Mouse (Mus musculus) lung, postnatal 36 days (tissue): ENCODE measurements at regions not wholly inside any gene's neighbourhood (a gene's known extent, or its start where the extent isn't known, plus 50 kb on each side); places are given as distances from the start of the nearest gene placed in this dataset.

ENCODE experiments used
- DNase-seq: peaks from one replicate; pipeline ENCODE4 v3.0.0; 2022; ENCODE audit warnings: mixed read lengths

DNA sequence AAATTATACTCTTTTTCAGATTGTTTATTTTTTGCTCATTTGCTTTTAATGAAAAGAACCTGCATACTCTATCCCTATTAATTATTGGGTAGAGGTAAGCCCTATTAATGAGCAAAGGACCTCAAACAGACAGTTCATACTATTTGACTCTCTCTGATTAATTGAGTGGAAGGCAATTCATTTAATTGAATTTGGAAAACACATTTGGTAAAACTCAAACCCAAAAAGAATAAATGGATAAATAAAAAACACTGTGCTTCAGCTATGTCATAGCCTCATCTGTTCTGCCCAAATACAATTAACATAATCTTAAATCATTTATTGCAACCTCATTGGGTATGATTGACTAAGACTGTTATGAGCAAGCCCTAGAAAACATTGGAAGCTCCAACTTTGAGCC, 874.8 kb downstream of the Adgrl2 start:
- no peak for DNase-seq

DNA sequence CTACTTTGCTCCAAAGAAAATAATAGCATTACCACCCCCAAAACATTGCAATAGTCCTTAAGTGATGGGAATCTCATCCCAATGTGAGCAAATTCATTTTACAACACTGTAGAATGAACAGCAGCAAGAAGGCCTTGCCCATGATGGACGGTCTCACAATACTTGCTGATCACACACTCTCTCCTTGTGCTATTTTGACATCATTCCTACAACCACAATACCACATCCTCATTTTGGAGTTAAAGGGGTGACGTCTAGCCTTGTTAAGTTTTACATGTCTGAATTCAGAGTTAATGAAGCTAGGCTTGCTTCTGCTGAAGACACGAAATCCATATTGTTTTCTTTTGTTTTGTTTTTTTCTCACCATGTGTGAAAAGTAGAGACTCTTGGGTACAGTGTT, 878.2 kb downstream of the Adgrl2 start:
- DNase-seq: no peak

DNA sequence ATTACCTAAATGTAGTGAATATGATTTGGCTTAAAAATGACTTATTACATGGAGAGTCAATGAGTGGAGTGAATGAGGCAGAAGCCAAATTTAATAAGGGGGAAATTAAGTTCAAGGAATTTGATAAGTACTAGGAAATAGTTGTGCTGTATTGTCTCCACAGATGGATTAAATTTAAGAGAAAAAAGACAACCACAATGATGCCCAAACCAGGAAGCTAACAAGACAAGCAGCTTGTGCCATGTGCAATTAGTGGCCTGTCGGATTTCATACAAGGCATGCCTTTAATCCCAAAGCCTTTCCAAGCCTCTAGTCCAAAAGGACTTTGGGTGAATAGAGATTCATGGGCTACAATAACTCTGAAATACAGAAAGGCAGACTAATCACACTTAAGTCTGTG, 883.3 kb downstream of the Adgrl2 start:
- no peak for DNase-seq

DNA sequence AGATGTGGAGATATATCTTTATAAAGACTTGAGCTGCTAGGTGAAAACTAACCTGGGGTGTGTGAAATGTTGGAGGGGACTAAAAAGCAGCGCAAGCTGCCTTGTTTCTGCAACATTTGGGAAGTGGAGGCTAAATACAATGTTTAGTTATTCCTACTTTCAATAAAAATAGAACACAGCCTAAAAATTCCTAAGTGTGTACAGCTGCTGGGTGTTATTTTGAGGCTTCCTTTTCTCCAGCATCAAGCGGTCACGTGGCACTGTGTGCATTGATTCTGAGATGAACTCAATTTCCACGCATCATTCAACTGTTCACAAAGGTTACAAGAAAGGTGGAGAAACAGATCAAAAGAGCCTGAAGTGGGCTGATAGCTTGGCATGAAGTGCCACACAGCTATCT, 896.4 kb downstream of the Adgrl2 start:
- DNase-seq: no peak

DNA sequence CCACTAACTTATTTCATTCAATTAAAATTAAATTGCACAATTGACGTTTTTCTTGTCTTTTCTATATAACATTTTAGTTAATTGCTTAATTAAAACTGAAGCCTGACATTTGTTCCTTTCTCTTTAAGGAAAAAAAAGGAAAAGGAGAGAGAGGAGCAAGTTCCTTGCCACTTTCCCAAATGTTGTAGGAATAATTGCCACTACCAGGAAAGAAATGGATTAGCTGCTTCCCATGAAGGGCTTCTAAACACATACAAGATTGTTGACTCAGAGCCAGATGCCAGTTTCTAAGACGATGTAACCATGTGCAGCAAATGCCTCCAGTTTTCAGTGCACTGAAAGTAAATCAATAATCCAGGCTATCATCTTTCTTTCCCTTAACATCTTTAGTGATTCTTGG, 914.5 kb downstream of the Adgrl2 start:
- no peak for DNase-seq

DNA sequence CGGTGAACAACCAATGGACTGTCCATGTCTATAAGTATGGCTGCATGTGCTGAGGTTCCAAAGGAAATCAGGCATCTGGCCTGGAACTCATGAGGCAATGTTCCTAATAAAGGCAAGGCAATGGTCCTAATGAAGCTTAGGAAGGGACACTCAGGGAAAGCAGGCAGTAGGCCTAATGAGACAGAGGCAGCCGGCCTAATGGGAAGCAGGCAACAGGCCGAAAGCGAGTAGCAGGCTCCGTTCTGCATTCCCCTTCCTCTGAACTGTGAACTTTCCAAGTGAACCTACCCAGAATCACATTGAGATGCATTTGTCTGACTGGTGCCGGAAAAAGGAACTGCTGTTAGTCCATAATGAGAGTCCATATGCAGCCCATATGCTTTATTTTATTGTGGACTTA, 923.7 kb downstream of the Adgrl2 start:
- DNase-seq: no peak

DNA sequence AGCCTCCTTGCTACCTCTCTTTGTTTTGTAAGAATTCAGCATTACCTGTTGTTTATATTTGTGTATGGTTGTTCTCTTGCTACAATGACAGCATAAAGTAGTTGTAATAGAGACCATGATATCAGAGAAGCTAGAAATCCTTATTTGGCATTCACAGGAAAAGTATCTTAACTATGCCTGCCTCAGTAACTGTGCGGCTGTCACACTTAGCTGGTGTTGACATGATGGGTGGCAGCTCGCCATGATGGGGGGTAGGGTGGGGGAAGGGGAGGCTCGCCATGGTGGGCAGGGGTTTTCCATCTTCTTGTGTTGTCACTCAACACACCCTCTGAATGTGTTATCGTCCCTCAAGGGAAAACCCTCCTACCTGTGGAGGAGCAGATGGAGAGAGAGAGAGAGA, 934.3 kb downstream of the Adgrl2 start:
- no peak for DNase-seq

DNA sequence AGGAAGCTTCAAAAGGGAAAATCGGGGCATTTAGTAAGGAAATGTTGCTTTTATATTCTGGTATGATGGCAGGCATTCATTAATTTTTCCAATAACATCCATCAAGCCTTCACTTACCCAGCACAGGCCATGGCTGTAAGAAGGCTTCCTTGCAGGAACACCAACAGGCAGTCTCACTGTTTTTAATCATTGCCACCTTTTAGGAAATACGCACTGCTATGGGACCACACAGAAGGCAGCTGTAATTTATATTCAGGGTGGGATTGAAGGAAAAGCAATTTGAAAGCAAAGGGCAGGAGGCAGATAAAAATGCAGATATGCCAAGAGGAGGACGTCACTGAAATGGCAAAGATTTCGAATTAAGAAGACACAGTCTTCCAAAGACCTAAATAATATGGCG, 937.8 kb downstream of the Adgrl2 start:
- DNase-seq: no peak

DNA sequence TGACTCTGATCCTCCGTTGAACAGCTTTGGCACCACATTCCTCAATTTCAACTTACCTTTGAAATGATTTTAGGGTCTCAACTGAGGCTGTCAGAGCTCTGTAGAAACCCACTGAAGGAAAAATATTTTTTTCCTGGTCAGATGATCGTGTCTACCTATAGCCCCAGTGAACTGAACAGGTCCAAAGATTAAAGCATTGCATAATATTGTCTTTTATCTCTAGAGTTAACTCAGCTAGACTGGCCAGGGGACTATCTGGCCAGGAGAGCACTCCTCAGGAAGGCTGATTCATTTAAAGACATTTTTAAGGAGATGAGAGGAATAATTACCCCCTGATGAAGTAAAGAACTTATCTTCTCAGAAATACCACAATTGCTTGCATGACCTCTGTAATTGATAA, 942.1 kb downstream of the Adgrl2 start:
- no peak for DNase-seq

DNA sequence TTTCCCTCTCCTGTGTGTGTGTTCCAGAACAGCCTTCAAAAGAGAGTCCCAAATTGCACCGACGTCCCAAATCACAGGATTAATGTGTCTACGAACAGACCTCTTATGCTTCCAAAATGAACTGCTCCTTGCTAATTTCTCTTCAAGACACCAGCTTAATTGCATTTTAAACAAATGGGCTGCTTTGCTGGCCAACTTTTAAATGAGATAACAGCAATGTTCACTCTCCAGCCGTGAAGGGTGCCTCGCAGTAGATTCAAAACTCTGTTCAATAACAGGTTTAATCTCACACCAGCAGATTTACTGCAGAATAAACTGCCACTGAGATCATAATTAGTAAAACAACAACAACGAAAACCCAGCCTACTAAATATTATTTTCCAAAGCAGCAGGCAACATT, 957.8 kb downstream of the Adgrl2 start:
- DNase-seq: no peak

DNA sequence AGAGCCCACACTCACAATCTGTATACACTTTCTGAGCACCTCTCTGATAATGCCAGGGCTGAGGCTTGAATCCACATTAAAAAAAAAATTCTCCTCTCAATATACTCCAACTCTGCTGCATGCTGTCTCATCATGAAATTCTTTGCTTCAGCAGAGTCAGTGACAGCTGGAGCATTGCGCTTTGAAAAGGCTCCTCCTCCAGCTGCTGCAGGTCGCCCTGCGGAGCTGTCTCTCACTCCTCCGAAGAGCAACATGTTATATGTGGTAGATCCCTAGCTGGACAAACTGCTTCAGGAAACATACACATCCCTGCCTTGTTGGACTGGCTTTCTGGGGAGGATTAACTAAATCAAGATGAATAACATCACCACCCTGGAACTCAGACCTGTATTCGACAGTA, 984.5 kb downstream of the Adgrl2 start:
- no peak for DNase-seq

DNA sequence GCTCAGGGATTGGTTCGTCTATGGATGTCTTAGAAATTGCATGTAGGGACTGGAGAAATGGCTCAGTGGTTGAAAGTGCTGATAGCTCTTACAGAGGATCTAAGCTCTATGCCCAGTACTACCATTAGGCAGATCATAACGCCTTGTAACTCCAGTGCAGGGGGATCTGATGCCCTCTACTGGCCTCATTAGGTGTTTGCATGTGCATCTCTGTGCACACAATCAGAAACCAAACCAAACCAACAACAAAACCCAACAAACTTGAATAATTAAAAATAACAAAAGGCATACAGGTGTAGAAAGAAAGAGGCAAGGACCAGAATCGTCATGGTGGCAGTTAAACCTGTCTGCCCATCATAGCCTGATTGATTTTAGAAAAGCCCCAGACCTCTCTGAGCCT, 986.3 kb downstream of the Adgrl2 start:
- peak; percentile 13 for DNase-seq

DNA sequence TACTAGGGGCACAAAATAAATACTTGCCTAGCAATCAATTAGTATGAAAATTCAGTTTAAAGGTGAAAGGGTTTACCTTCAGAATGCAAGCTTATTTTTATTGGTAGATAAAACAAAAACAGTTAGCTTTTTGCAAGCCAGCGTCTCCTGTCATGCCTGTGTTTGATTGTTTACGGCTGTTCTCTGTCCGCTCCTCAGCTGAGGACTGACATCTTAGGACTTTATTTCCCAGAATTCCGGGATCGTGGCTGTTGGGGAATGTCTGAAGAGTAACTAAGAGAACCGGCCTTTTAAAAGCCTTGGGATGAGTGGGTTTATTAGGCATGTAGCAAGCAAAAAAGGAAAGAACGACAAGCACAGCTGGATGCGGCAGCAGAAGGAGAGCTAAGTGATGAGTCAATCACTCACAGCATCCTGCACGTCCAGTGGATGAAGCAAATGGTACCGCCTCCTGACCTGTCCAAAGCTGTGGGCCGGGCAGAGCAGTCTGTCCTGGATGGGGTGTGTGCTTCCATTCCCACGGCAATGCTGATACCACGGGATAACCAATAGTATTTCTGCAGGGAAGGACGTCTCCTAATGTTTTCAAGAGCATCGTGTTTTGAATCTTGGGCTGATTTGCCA, 990.9 kb downstream of the Adgrl2 start:
- DNase-seq: peak; percentile 4

DNA sequence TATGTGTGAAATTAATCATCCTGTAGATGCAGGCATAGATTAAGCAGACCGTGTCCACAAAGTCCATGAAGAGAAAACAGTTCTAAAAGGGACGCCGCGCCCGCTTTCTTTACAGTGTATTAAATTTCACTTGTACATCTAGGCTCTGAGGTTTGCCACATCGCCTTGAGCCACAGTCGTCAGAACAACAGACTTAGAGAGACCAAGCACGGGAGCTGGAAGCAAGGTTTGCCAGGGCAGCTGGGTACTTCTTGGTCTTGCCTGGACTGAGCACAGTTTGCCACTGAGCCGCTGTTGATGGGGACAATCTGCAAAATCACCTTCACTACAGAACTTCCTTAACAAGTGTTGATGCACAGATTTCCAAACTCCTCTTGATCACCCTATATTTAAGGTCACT, 998.6 kb downstream of the Adgrl2 start:
- DNase-seq: no peak

DNA sequence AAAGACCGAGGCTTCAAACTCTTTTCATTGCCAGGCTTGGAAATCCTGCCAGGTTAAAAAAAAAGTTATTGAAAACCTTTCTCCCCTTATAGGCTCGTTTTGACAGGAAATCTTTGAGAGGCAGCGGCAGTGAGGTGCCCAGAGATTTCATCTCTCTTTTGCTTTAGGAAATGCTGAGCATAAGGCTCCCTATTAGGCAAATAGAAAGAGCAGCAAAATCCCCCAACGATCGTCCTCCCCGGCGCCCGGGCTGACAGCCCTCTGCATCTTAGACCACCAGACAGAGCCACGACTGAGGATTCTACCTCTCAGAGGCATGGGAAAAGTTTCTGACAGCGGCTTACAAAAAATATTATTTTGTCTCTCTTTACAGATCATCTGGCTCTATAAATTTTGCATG, 999.5 kb downstream of the Adgrl2 start:
- DNase-seq: no peak

DNA sequence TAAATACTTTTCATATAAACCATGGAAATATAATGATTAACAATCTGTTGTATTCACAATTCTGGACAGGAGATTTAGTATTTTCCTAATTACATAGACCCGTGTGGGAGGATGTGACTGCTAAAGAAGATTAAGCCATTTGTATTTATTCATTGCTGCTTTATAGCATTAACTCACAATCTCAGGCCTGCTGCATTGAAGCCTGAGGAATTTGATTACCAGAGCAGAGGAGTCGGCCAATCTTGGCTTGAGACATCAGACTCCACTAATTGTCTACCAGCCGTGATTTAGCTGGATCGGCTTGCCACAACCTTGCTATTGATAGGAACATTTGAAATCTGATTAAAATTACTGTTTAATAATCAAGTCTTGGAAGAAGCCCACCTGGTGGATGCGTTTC, 1007.5 kb downstream of the Adgrl2 start:
- DNase-seq: no peak

DNA sequence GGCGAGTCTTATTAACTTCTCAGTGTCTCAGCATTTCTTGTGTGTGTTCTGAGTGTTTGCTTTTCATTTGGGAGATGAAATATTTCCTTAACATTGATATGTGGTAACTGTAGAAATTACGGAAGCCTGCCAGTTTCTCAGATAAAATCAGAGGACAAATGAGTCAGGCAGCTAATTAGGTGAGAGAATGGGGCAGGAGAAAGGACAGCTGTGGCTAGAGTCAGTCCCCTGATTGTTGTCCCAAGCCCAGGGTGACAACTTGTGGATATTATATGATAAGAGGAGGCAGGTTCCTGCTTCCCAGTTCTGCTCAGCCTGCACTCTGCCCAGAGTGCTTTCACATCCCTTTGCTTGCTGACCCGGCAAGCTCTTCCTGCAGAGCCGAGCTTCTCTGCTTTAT, 1008.7 kb downstream of the Adgrl2 start:
- DNase-seq: no peak

DNA sequence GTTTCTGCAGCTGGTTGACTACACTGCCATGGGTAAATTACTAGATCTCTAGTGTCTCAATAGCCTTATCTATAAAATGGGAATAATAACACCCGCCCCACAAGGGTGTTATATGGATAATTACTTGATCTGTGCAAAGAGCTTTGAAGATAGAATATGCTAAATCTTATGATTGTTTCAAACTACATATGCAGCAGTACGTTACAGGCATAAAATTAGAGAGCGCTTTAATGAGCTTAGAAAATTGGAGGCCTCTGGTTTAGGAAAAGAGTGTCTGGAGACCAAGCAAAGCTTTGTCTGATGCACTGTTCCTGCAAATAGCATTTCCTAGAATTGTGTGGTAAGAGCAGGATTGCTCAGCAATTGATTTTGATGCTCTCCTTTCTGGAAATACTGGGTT, 1013.8 kb downstream of the Adgrl2 start:
- no peak for DNase-seq

DNA sequence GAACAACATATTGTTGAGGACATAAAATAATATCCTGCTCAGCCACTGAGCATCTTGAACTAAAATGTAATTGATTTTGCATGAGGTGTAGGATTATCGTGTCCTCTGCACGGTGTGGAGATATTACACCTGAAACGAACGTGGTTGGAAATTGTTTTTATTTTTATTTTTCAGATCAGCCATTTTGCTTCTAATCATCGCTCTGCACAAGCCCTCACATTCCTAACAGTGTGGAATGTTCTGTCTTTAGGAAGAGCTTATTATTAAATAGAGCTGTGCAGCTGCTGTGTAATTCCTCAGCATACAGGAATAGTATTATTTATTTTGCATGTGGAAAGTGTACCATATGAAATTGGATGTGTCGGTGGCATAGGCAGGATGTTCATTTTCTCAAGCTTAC, 1014.3 kb downstream of the Adgrl2 start:
- no peak for DNase-seq

DNA sequence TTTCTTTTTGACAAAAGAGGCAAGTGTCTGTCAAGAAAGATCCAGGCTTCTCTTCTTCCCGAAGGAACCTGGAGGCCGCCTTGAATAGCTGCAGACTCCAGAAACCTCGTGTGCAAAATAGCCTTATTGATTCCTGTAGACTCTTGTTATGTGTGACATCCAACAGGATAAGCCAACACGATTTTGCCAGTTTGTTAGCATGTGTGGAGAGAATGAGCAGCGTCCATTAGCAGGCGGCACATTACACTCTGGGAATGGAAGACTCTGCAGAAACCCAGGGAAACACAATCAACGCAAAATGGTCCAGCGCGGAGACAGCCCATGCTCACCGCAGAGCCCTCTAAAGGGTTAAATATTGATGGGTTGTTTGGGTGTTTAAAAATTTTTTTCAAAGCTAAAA, 1014.9 kb downstream of the Adgrl2 start:
- no peak for DNase-seq

DNA sequence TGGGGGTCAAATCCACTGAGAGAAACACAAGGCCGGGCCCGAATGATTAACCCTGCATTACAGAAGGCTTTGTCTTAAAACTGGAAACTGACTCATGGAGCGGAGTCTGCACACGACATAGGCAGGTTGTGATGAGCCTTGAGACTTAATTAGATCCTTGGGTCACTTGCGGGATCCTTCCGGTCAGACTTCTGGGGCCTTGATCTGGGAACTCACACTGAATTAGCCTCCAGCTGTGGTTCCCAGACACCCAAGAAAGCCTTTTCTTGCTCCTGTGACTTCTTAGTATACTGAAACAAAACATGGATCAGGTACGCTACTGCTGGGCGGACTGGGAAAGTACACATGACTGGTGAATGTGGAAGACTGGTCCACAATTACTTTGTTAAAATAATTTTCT, 1015.8 kb downstream of the Adgrl2 start:
- DNase-seq: no peak

DNA sequence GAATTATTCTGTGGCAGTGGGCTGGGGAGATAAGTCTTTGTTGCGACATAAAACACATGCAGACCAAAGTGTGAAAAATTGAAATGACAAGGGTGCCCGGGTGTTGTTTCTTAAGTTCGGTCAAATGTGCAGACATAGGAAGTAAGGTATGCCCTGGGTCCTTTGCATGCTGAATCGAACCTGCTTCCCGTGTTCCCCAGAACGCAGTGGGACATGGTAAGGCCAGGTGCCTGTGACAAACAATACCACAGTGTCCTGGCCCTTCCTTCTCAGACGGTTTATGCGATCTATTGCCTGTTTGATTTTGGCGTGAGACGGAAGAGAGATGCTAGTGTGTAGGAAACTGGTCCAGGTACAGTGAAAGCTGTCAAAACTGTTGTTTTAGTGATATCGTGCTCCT, 1022.1 kb downstream of the Adgrl2 start:
- DNase-seq: no peak

DNA sequence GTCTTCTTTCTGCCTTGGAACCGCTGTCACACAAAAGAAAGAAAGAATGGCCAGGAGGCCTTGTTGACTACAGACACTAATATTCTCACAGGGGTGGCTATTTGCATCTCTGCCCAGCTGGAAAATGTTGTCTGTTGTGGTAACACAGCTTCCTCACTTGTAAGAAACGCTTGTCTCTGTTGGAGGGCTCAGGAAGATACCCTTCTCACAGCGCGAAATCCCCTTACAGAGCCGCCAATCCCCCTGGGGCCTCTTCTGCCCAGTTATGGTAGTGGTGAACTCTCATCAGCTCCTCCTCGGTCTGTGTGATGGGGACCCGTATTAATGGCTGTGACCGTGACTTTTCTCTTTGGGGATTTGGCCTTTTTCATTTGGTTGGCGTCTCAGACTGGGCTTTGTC, 1022.5 kb downstream of the Adgrl2 start:
- DNase-seq: no peak

DNA sequence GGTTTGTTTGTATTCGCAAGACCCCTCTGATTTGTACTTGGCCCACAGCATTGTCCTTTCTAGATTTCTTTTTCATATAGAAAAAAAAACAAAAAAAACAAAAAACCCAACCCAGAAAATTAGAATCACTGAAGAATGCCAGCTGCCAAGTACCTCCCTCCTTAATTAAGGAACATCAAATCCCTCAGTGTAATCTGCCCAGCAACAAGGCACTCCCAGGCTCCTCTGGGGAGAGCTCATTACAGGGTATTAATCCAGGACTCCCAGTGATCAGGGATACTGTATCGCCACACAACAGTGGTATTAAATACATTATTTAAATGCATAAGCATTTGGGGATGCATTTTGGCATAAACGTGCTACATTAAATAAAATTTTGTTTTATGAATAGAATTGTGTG, 1023.1 kb downstream of the Adgrl2 start:
- DNase-seq: no peak

DNA sequence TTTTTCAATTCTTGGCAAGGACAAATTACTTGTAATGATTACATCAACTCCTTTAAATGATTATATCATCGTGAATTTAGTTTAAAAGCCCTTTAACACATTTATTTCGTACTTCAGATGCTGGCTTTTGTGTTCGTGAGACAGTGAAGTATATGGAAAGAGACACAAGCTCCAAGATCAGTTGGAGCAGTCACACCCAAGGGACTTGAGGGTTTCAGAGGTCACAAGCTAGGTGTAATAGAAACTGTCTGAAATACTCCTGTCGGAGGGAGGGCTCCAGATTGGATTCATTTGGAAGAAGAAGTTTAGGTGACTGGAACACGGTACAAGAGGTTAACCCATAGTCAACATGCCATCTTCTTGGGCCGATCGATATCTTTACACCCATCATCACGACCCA, 1023.5 kb downstream of the Adgrl2 start:
- no peak for DNase-seq

DNA sequence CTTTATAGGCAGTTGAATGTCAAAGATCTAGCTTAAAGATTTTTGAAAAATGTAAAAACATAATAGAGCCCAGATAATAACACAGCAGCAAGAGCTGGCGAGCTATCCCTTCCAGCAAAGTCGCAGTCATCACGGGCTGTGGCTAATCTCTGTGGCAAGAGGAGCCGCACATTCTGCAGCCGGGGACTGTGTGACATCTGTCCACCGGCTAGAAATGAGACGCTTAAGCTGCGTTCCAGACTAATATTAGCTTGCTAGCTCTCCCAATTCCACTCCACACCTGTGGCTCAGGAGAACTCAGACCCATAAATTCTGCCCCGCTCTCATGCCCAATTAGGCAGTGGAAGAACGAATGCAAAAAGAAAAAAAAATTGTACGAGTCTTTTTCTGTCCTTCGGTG, 1024.0 kb downstream of the Adgrl2 start:
- DNase-seq: no peak
